Mouse (Mus musculus): ENCODE measurements around the gene Crot.

DNA sequence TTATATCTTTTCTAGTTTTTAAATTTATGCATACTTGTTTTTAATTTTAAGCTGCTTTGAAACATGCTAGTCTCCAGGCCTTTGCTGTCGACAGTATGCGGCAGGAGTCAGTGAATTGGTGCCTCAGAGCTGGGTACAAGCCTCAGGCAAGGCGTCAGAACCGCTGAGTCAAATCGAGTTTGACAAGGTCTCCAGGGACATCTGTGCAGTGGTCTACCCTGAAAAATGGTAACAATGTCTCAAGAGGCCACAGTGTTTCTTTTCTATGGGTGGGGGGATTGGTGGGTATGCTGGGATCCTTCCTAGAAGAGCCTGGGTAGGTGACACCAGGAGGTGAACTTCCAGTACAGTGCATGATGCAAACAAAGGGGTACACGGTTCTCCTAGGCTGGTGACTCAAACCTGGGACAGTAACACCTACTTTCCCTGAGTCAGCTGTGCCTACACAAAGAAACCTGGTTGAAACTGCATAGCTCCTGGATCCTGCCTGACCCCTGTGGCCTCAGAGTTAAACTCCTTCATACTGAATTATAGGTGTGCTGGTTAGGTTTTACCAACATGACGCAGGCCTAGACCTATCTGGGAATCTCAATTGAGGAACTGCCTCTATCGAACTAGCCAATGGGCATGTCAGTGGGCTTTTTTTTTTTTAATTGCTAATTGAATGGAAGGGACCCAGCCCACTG, 46.6 kb upstream of the Crot start:
- no peak for TF ChIP-seq CTCF (IDR thresholded peaks at IDR 0.05; ENCODE audit: borderline replicate concordance, control insufficient read depth, extremely low read depth, insufficient read depth, low read length, poor library complexity)
- no peak for TF ChIP-seq POLR2A (IDR thresholded peaks at IDR 0.05; ENCODE audit: control insufficient read depth, extremely low read depth, insufficient read depth, low read length, poor library complexity)

Measured in thymus, adult 2 months (tissue).